Mouse (Mus musculus) cerebellum, adult 2 months (tissue): ENCODE measurements around the gene Prkce.

Source experiments
- CTCF ChIP-seq: fragments of 200-500 bp; IDR thresholded peaks from 2 replicates; pipeline ENCODE4 v1.5.1; 2011; ENCODE audit warnings: low read depth, mild to moderate bottlenecking, control low read depth, low read length, moderate library complexity, borderline replicate concordance; ENCODE audit not compliant: insufficient read depth
- POLR2A ChIP-seq: fragments of 200-500 bp; IDR thresholded peaks from 2 replicates; pipeline ENCODE4 v1.6.1; 2011; ENCODE audit warnings: low read length, control low read depth, borderline replicate concordance; ENCODE audit not compliant: insufficient read depth

DNA sequence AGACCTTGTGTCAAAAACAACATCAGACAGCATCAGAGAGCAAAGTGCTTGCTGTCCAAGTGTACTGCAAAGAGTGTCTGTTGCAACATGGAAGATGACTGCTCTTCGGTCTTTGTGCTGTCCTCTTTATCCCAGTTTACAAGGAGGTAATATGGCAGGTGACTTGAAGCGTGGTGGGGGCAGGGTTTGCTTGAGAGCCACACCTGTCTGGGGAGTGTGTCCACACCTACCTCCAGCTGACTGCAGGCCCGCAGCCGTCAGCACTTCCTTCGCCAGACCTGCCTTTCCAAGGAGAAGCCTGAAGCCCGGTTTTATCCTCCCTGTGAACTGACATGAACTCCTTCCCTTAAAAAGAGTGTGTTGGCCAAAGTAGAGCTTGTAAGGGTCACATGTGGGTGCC, 458.9 kb downstream of the Prkce start:
- TF ChIP-seq CTCF (no peak), POLR2A (no peak)
